Mouse (Mus musculus): ENCODE measurements around the gene Mrps12. TPM values are rescaled to one million over a fixed set of nuclear protein-coding genes. Genes with fewer than 3 reads are reported as not detected.
"Not testable (repeated sequence)": the region's sequence is repeated elsewhere in the genome, so short reads cannot be mapped to it uniquely, and the experiment has no call there.

Mrps12 gene
- polyA plus RNA-seq, 1 experiment from 2014 or later: 132 TPM

DNA sequence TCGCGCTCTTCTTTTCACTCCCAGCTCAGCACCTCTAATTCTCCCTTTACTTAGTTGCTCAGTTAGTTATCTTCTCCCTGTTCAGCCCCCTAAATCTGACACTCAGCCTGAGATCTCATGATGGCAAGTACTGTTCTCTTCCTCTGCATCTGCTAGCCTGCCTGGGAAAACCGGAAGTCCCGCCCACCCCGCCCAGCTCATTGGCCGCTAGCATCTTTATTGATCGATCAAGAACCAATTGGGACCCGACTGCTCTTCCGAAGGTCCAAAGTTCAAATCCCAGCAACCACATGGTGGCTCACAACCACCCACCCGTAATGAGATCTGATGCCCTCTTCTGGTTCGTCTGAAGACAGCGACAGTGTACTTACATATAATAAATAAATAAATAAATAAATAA is 40.3 kb downstream of the Mrps12 start:
- H3K4me2 ChIP-seq; H3K36me3 ChIP-seq; H3K4me1 ChIP-seq; H3K27ac ChIP-seq; H3K9ac ChIP-seq; H3K27me3 ChIP-seq; H3K4me3 ChIP-seq; ATAC-seq (ENCODE audit: insufficient number of reproducible peaks, insufficient read depth, low FRiP score, low TSS enrichment, low read depth); H3K9me3 ChIP-seq: not testable (repeated sequence)
- WGBS: 93% methylated on average over 12 of the region's 12 CpGs

DNA sequence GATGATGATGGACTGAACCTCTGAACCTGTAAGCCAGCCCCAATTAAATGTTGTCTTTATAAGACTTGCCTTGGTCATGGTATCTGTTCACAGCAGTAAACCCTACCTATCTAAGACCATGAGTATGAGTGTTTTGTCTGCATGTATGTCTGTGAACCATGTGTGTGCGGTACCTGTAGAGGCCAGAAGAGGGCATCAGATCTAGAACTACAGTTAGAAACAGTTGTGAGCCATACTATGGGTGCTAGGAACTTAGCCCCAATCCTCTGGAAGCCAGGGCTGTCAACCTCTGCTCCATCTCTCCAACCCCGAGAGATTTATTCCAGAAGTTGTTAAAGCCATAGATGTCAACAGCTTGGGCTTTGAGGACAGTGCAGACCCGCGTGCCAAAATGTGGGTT is 41.4 kb downstream of the Mrps12 start:
- Histone ChIP-seq H3K4me1 (no peaks in the 10 kb centered on the region), H3K36me3 (no peaks in the 10 kb centered on the region), H3K27ac (no peak overlapping the region), H3K9me3 (peaks cover 6% of the 10 kb centered on the region; the same call in 1 of the 2 replicates), H3K4me3 (no peak overlapping the region), H3K4me2 (no peak overlapping the region), H3K9ac (no peak overlapping the region), H3K27me3 (no peaks in the 10 kb centered on the region; the same call in 1 of the 2 replicates)
- ATAC-seq (ENCODE audit: insufficient number of reproducible peaks, insufficient read depth, low FRiP score, low TSS enrichment, low read depth): no peak
- WGBS: 96% methylated on average over 4 of the region's 4 CpGs

- 92% methylated on average over 11 of the region's 11 CpGs for WGBS
- peaks cover 6% of the 10 kb centered on the region; the same call in 1 of the 2 replicates for H3K9me3 ChIP-seq
- no peak for ATAC-seq (ENCODE audit: insufficient number of reproducible peaks, insufficient read depth, low FRiP score, low TSS enrichment, low read depth)
- no peak overlapping the region for H3K9ac ChIP-seq
- H3K27ac ChIP-seq: no peak overlapping the region
- peaks cover 14% of the 10 kb centered on the region for H3K27me3 ChIP-seq
- H3K36me3 ChIP-seq: no peaks in the 10 kb centered on the region
- H3K4me1 ChIP-seq: peaks cover 17% of the 10 kb centered on the region
- no peak overlapping the region for H3K4me3 ChIP-seq
- no peak overlapping the region for H3K4me2 ChIP-seq
These were observed 44.3 kb downstream of the Mrps12 start for GRCm38 (mm10) chr7:28697277-28697676.

DNA sequence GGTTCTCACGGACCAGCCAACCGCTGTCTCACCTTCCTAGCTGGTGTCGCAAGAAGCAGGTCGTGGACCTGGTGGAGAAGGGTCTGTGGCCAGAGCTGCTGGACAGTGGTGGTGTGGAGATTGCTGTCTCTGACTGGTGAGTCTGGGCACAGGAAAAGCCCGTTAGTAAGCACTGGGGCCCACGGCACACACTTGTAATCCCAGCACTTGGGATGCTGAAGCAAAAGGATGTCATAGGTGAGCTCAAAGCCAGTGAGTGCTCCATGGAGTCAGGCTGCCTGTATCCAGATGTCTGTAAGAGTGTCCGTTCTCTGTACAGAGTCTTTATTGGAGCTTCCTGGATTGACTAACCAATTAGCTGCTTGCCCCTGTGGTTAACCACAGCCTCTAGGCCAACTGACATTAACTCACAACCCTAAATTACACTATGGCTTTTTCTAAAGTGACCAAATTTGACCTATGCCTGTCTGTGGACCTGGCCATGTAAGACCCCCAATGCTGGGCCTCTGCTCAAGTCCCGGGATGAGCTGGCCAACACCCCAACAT is 46.6 kb downstream of the Mrps12 start:
- no peak overlapping the region for H3K27ac ChIP-seq
- H3K4me2 ChIP-seq: peak overlapping the region; percentile 94
- no peak overlapping the region for H3K9ac ChIP-seq
- H3K9me3 ChIP-seq: peaks cover 1% of the 10 kb centered on the region; the same call in 1 of the 2 replicates
- peaks cover 14% of the 10 kb centered on the region for H3K27me3 ChIP-seq
- H3K36me3 ChIP-seq: no peaks in the 10 kb centered on the region
- H3K4me3 ChIP-seq: no peak overlapping the region
- 45% methylated on average over 8 of the region's 8 CpGs for WGBS
- peaks cover 17% of the 10 kb centered on the region for H3K4me1 ChIP-seq
- ATAC-seq (ENCODE audit: insufficient number of reproducible peaks, insufficient read depth, low FRiP score, low TSS enrichment, low read depth): no peak

DNA sequence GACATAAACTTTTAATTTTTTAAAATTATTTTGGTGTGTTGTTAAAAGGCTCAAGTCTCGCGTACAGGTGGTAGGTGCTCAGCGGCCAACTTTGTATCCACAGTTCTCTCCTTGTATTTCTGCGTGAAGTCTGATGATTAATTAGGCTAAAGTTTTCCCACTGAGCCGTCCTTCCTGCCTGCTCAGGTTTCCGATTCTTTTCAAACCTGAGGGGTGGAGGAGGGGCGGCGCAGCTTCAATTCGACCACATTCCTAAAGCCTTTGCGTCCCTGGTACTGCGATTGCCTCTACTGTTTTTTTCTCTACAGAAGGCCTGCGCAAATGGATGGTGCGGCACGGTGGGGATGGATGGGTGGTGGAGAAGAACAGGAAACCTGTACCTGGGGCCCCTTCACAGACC is 47.2 kb downstream of the Mrps12 start:
- WGBS: 6% methylated on average over 14 of the region's 14 CpGs
- H3K27me3 ChIP-seq: peaks cover 14% of the 10 kb centered on the region
- peak overlapping the region; percentile 94 for H3K4me2 ChIP-seq
- H3K27ac ChIP-seq: no peak overlapping the region; the same call in 1 of the 2 replicates
- peak overlapping the region; percentile 60; the same call in 1 of the 2 replicates for H3K4me3 ChIP-seq
- ATAC-seq (ENCODE audit: insufficient number of reproducible peaks, insufficient read depth, low FRiP score, low TSS enrichment, low read depth): no peak
- no peak overlapping the region for H3K9ac ChIP-seq
- H3K9me3 ChIP-seq: no peaks in the 10 kb centered on the region
- H3K36me3 ChIP-seq: no peaks in the 10 kb centered on the region
- H3K4me1 ChIP-seq: peaks cover 17% of the 10 kb centered on the region

DNA sequence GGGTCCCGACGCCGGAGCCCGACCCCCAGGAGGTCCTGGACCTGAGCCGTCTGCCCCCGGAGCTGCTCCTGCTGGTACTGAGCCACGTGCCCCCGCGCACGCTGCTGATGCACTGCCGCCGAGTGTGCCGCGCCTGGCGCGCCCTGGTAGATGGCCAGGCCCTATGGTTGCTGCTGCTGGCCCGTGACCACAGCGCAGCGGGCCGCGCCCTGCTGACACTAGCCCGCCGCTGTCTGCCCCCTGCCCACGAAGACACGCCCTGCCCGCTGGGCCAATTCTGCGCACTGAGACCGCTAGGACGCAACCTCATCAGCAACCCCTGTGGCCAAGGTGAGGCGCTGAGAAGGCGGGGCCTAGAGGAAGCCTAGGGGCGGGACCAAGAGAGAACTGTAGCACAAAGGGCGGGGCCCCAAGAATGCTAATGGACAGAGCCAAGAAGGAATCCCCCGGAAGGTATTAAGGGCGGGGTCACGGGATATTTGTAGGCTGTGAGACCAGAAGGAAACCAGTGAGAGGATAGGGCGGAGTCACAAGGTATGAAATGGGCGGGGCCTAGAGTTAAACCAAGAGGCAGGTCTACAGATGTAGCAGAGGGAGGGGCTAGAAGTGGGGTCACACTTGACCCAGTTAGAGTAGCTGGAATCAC is 48.2 kb downstream of the Mrps12 start:
- Histone ChIP-seq H3K36me3 (no peaks in the 10 kb centered on the region), H3K9ac (peak overlapping the region; percentile 75), H3K27me3 (peaks cover 14% of the 10 kb centered on the region), H3K4me1 (peaks cover 17% of the 10 kb centered on the region), H3K4me2 (peak overlapping the region; percentile 94), H3K4me3 (peak overlapping the region; percentile 60), H3K9me3 (no peaks in the 10 kb centered on the region), H3K27ac (peak overlapping the region; percentile 39)
- 1% methylated on average over 38 of the region's 38 CpGs for WGBS
- peak; percentile 69 for ATAC-seq (ENCODE audit: insufficient number of reproducible peaks, insufficient read depth, low FRiP score, low TSS enrichment, low read depth)

- Histone ChIP-seq H3K27me3 (peaks cover 14% of the 10 kb centered on the region), H3K9ac (peak within 1 kb of the TSS; percentile 75), H3K4me2 (peak within 1 kb of the TSS; percentile 94), H3K36me3 (no peaks in the 10 kb centered on the region), H3K27ac (peak within 1 kb of the TSS; percentile 39), H3K4me1 (peaks cover 17% of the 10 kb centered on the region), H3K4me3 (peak within 1 kb of the TSS; percentile 60), H3K9me3 (no peaks in the 10 kb centered on the region)
- 25% methylated on average over 28 of the region's 30 CpGs for WGBS
- ATAC-seq (ENCODE audit: insufficient number of reproducible peaks, insufficient read depth, low FRiP score, low TSS enrichment, low read depth): peak; percentile 8; the same call in 1 of the 2 replicates
These were observed 48.9 kb downstream of the Mrps12 start, which contains the start of gene Fbxo27 for GRCm38 (mm10) chr7:28692545-28693320. Gene Fbxo27, plus strand, starts transcription at chr7:28692849.

DNA sequence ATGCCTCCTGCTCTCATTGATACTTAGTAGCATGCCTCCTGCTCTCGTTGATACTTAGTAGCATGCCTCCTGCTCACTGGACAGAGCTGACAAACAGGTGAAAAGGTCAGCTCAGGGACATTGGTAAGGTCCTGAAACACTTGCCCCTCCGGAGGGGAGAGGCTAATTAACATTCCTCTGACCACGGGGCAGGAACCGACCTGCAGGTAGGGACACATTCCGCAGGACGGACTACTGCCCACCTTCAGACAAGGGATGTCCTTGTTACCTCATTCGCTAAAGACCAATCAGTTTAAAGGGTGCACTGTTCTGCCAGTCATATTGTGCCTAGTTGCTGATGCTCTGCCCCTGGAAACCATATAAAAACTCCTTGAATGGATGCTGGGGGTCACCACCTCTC is 50.5 kb downstream of the Mrps12 start:
- no peak overlapping the region for H3K27ac ChIP-seq
- ATAC-seq (ENCODE audit: insufficient number of reproducible peaks, insufficient read depth, low FRiP score, low TSS enrichment, low read depth): no peak
- H3K9me3 ChIP-seq: no peaks in the 10 kb centered on the region
- 58% methylated on average over 7 of the region's 7 CpGs for WGBS
- no peak overlapping the region for H3K4me3 ChIP-seq
- H3K27me3 ChIP-seq: peaks cover 14% of the 10 kb centered on the region
- no peaks in the 10 kb centered on the region for H3K36me3 ChIP-seq
- peaks cover 17% of the 10 kb centered on the region for H3K4me1 ChIP-seq
- no peak overlapping the region for H3K9ac ChIP-seq
- no peak overlapping the region for H3K4me2 ChIP-seq

Other genes with a start within 250 kb of the Mrps12 start
- not detected in 2 replicates for gene Ifnl2, start 231.4 kb downstream of the Mrps12 start, polyA plus RNA-seq (2015; fragmentation: Nextera tagmentation; extraction: Ambion mirVana)
- gene Ifnl3, start 219.0 kb downstream of the Mrps12 start, polyA plus RNA-seq (2015; fragmentation: Nextera tagmentation; extraction: Ambion mirVana): not detected in 2 replicates
- gene Sycn, start 200.9 kb downstream of the Mrps12 start, polyA plus RNA-seq (2015; fragmentation: Nextera tagmentation; extraction: Ambion mirVana): not detected in 2 replicates
- gene Nccrp1, start 194.6 kb downstream of the Mrps12 start, polyA plus RNA-seq (2015; fragmentation: Nextera tagmentation; extraction: Ambion mirVana): 0.18 TPM in 1 of 2 replicates, not detected in the other
- 32.8 and 33.3 TPM in 2 replicates for gene Samd4b, start 143.7 kb downstream of the Mrps12 start, polyA plus RNA-seq (2015; fragmentation: Nextera tagmentation; extraction: Ambion mirVana)
- gene Pak4, start 143.6 kb downstream of the Mrps12 start, polyA plus RNA-seq (2015; fragmentation: Nextera tagmentation; extraction: Ambion mirVana): 35.8 and 36.0 TPM in 2 replicates
- gene Acp7, start 110.5 kb downstream of the Mrps12 start, polyA plus RNA-seq (2015; fragmentation: Nextera tagmentation; extraction: Ambion mirVana): 0.23 TPM in 1 of 2 replicates, not detected in the other
- 7.7 and 8.3 TPM in 2 replicates for gene Fbxo27, start 49.0 kb downstream of the Mrps12 start, polyA plus RNA-seq (2015; fragmentation: Nextera tagmentation; extraction: Ambion mirVana)
- 18.1 and 21.6 TPM in 2 replicates for gene Fbxo17, start 25.0 kb downstream of the Mrps12 start, polyA plus RNA-seq (2015; fragmentation: Nextera tagmentation; extraction: Ambion mirVana)
- 27.3 and 30.8 TPM in 2 replicates for gene Sars2, start 172 bp upstream of the Mrps12 start, polyA plus RNA-seq (2015; fragmentation: Nextera tagmentation; extraction: Ambion mirVana)
- 0.89 and 2.1 TPM in 2 replicates for gene Ccer2, start 14.4 kb upstream of the Mrps12 start, polyA plus RNA-seq (2015; fragmentation: Nextera tagmentation; extraction: Ambion mirVana)
- 73.2 and 76.6 TPM in 2 replicates for gene Sirt2, start 24.9 kb upstream of the Mrps12 start, polyA plus RNA-seq (2015; fragmentation: Nextera tagmentation; extraction: Ambion mirVana)
- 38.8 and 40.5 TPM in 2 replicates for gene Nfkbib, start 25.7 kb upstream of the Mrps12 start, polyA plus RNA-seq (2015; fragmentation: Nextera tagmentation; extraction: Ambion mirVana)
- 2.6 and 4.1 TPM in 2 replicates for gene Rinl, start 47.1 kb upstream of the Mrps12 start, polyA plus RNA-seq (2015; fragmentation: Nextera tagmentation; extraction: Ambion mirVana)
- gene Hnrnpl, start 66.7 kb upstream of the Mrps12 start, polyA plus RNA-seq (2015; fragmentation: Nextera tagmentation; extraction: Ambion mirVana): 301 and 303 TPM in 2 replicates
- 153 TPM in 2 replicates for gene Ech1, start 83.4 kb upstream of the Mrps12 start, polyA plus RNA-seq (2015; fragmentation: Nextera tagmentation; extraction: Ambion mirVana)
- 8.7 and 15.3 TPM in 2 replicates for gene Lgals4, start 92.0 kb upstream of the Mrps12 start, polyA plus RNA-seq (2015; fragmentation: Nextera tagmentation; extraction: Ambion mirVana)
- 25.5 and 29.4 TPM in 2 replicates for gene Lgals7, start 122.0 kb upstream of the Mrps12 start, polyA plus RNA-seq (2015; fragmentation: Nextera tagmentation; extraction: Ambion mirVana)
- 0.69 and 1.2 TPM in 2 replicates for gene Capn12, start 139.6 kb upstream of the Mrps12 start, polyA plus RNA-seq (2015; fragmentation: Nextera tagmentation; extraction: Ambion mirVana)
- 232 and 258 TPM in 2 replicates for gene Actn4, start 220.5 kb upstream of the Mrps12 start, polyA plus RNA-seq (2015; fragmentation: Nextera tagmentation; extraction: Ambion mirVana)
- gene Eif3k, start 240.0 kb upstream of the Mrps12 start, polyA plus RNA-seq (2015; fragmentation: Nextera tagmentation; extraction: Ambion mirVana): 453 and 455 TPM in 2 replicates
- gene Map4k1, start 240.2 kb upstream of the Mrps12 start, polyA plus RNA-seq (2015; fragmentation: Nextera tagmentation; extraction: Ambion mirVana): 7.7 and 9.9 TPM in 2 replicates